Comparison of ENCODE assay signal across 24 mouse cellular contexts in genomic region chr9:20374712-20375111, GRCm38 (mm10). TPM values are rescaled to one million over a fixed set of nuclear protein-coding genes. Genes with fewer than 3 reads are reported as not detected.
"Had no signal": no experiment of that assay in that cellular context is flagged by ENCODE, and none has a peak within 500 bp of the region (broad histone marks: within the 10 kb centered on the region; RNA-seq: fewer than 3 reads in every experiment).

No protein-coding gene starts in this region.

- H3K9me3 ChIP-seq: limb, embryonic 10.5 days; liver, embryonic 13.5 days; neural tube, embryonic 13.5 days had no signal

- H3K4me1 ChIP-seq: limb, embryonic 10.5 days; limb, embryonic 13.5 days; liver, embryonic 13.5 days; midbrain, embryonic 12.5 days; neural tube, embryonic 13.5 days had no signal

- H3K27ac ChIP-seq: kidney, postnatal 0 days; limb, embryonic 10.5 days; limb, embryonic 13.5 days; liver, embryonic 13.5 days; midbrain, embryonic 12.5 days; neural tube, embryonic 13.5 days had no signal

- DNase-seq: kidney, adult 18-20 months; kidney, postnatal 36 days; liver, embryonic 13.5 days; lung, adult 2 months; lung, postnatal 14 days; lung, postnatal 4 days; retina, postnatal 1 day; right cerebral cortex, postnatal 25 days; spleen, adult 18-20 months; thymus, adult 18-20 months; thymus, postnatal 36 days had no signal

- H3K9ac ChIP-seq: limb, embryonic 13.5 days; liver, embryonic 13.5 days; midbrain, embryonic 12.5 days; neural tube, embryonic 13.5 days had no signal

- H3K36me3 ChIP-seq: limb, embryonic 10.5 days; limb, embryonic 13.5 days; liver, embryonic 13.5 days; midbrain, embryonic 12.5 days had no signal

- H3K4me3 ChIP-seq: limb, embryonic 10.5 days; limb, embryonic 13.5 days; liver, embryonic 13.5 days; midbrain, embryonic 12.5 days; myocyte; neural tube, embryonic 13.5 days had no signal

RNA-seq across cellular contexts. Expression of gene Olfr18, which starts 38.8 kb away (rescaled TPM):
- total RNA-seq: layer of hippocampus, postnatal 25 days; left cerebral cortex, adult 18-20 months; left cerebral cortex, postnatal 25 days; liver, adult 2 months; megakaryocyte progenitor cell, adult 5-6 weeks; megakaryocyte-erythroid progenitor cell, adult 5-6 weeks; monocyte, adult 5-6 weeks had no signal
